Mouse (Mus musculus) heart, postnatal 0 days (tissue): Measurements from ENCODE around the gene Ccdc80.

Experiments
- CTCF ChIP-seq: IDR thresholded peaks from 2 replicates; pipeline ENCODE4 v1.5.1; 2016; ENCODE audit warnings: antibody characterized with exemption, control low read depth, low read depth
- EP300 ChIP-seq: IDR thresholded peaks from 2 replicates; pipeline ENCODE4 v1.6.1; 2016; ENCODE audit warnings: antibody characterized with exemption, low read depth

DNA sequence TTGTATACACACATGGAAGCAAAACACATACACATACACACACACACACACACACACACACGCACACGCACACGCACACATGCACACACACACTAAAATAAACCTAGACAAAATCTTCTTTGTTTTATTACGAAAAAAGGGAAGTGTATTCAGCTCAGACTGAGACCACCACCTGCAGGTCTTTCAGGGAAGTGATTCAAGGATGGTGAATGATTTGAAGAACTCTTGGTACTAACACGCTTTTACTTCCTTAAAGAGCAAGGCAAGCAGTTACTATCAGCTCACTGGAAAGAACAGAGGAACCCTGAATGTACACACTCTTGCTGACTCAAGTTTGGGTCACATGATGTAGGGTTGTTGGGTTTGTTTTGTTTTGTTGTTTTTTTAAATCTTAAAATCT, 49.4 kb downstream of the Ccdc80 start:
- TF ChIP-seq CTCF (peak; percentile 38), EP300 (no peak)
